Mouse (Mus musculus) B cell, adult 62 days (primary cell): ENCODE results near the gene Ablim2. TPM values are rescaled to one million over a fixed set of nuclear protein-coding genes. Genes with fewer than 3 reads are reported as not detected.

Experiments
- total RNA-seq: library from RNA; stranded (reverse); gene quantifications from 4 replicates; pipeline ENCODE4 v1.2.4, GENCODE M21; 2023

Ablim2 gene
- total RNA-seq = 0.24 to 0.85 TPM (median 0.51 TPM) in 4 replicates

GRCm38 (mm10) chr5:35757639-35758001, at the start of gene Ablim2:
Ablim2 (plus strand) TSS chr5:35757880.

GRCm38 (mm10) chr5:35739536-35740278, 18.0 kb upstream of the Ablim2 start, which contains the start of gene Sh3tc1:
Sh3tc1 (minus strand) TSS chr5:35739987.

GRCm38 (mm10) chr5:35893093-35893804, 135.6 kb downstream of the Ablim2 start, which contains the start of gene Afap1:
Afap1 (plus strand) TSS chr5:35893319.

Other genes with a start within 250 kb of the Ablim2 start
- gene Cpz, start 232.2 kb upstream of the Ablim2 start, total RNA-seq = not detected in 4 replicates
- gene Trmt44, start 182.8 kb upstream of the Ablim2 start, total RNA-seq = 11.7 to 13.4 TPM (median 12.8 TPM) in 4 replicates
- 156 to 177 TPM (median 169 TPM) in 4 replicates for gene Acox3, start 174.8 kb upstream of the Ablim2 start, total RNA-seq
- gene Htra3, start 78.1 kb upstream of the Ablim2 start, total RNA-seq = 0.36 to 0.88 TPM (median 0.72 TPM) in 3 of 4 replicates, not detected in the other
- gene Sh3tc1, start 17.9 kb upstream of the Ablim2 start, total RNA-seq = 29.6 to 35.4 TPM (median 32.2 TPM) in 4 replicates
- gene Afap1, start 135.4 kb downstream of the Ablim2 start, total RNA-seq = 10.1 to 12.7 TPM (median 11.5 TPM) in 4 replicates